Mouse (Mus musculus) kidney, adult 10 weeks (tissue): Measurements from ENCODE around the gene Olfr766-ps1. TPM values are rescaled to one million over a fixed set of nuclear protein-coding genes. Genes with fewer than 3 reads are reported as not detected.

Experiments
- polyA plus RNA-seq: library from polyadenylated mRNA; stranded (reverse); fragments of 350-450 nt; fragmentation: Illumina TruSeq; extraction: RNeasy Lipid Tissue Mini Kit (QIAGEN cat#74804); gene quantifications from one replicate; pipeline ENCODE4 v1.2.3, GENCODE M21; 2014; ENCODE audit warnings: low read depth, low replicate concordance

Gene Olfr766-ps1
- polyA plus RNA-seq = not detected

DNA sequence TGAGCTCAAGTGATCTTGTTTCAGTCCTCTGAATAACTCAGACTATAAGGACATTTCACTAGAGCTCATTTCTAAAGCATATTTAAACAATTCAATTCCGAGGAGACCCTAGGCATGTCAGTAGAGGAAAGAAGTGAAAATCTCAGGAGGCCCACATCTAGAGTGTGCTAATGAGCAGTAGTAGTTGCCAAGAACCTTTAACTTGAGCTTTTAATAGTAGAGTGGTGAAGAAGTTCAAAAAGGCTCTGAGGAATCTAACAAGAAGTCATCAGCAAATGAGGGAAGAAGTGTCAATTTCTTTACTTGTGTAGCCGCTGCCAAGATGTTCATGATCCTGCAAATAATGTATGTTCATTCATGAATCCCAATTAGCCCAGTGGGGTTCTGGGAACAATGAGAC is at the start of gene Olfr766-ps1:
Gene Olfr766-ps1 (minus strand): TSS at position 101 of the 400 bp plus-strand sequence.

DNA sequence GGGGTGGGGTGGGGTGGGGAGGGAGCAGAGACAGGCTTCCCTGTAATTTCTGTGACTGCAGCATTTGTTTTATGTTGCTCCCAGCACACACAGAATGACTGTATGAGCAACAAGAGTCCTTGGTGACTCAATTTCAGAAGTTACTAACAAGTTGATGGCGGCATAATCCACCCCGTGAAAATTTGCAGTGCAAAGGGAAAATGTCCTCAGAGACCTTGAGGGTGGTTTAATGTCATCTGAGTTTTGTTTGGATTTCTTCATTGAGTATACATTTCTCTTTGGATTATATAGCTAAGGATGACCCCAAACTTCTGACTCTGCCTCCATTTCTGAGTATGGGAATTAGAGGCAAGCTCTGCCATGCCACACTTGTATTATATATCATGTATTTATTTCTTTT is 49.0 kb upstream of the Olfr766-ps1 start, which contains the start of gene Olfr769:
Gene Olfr769 (minus strand): TSS at position 101 of the 400 bp plus-strand sequence.

DNA sequence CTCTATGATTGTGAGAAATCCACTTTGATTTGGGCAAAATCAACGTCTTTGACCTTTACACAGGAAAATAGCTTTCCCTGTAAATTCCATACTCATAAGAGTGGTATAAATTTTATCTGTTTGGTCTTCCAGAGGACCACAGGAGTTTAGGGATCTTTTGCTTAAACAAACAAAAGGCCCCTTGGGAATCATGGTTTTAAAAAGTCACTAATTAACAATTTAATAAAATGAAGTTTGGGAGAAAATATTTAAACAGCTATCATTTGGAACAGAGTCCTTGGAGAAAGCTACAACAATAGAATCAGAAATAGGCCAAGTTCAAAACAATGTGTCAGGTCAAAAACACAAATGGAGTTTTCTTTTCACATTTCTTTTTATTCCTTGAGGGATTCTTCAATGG is 30.5 kb upstream of the Olfr766-ps1 start, which contains the start of gene Olfr768:
Gene Olfr768 (minus strand): TSS at position 101 of the 400 bp plus-strand sequence.

DNA sequence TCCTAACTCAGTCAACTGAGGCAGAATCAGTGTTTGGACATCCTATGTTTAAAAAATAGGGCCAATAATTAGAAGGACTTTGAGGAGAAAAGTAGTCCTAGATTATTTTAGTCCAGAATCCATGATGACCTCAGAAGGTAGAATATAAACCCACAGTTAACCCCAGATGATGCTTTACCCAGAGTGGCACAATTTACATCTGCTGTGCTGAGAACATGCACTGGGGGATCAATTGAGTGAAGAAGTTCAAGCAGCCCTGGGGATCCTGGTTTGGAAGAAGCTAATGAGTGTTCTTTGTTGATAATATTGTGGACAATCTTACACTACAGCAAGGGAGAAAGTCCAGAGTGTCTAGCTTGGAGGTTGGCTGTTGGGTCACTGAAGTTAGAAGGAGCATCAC is 14.0 kb upstream of the Olfr766-ps1 start, which contains the start of gene Olfr767:
Gene Olfr767 (minus strand): TSS at position 101 of the 400 bp plus-strand sequence.

DNA sequence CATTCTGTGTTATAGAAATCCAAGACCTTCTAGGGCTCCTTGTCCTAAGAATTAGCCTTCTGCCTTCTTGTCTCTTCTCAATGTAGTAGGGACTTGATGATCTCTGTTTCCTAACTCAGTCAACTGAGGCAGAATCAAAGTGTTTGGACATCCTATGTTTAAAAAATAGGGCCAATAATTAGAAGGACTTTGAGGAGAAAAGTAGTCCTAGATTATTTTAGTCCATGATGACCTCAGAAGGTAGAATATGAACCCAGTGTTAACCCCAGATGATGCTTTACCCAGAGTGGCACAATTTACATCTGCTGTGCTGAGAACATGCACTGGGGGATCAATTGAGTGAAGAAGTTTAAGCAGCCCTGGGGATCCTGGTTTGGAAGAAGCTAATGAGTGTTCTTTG is 18.9 kb downstream of the Olfr766-ps1 start, which contains the start of gene Olfr765:
Gene Olfr765 (minus strand): TSS at position 101 of the 400 bp plus-strand sequence.

DNA sequence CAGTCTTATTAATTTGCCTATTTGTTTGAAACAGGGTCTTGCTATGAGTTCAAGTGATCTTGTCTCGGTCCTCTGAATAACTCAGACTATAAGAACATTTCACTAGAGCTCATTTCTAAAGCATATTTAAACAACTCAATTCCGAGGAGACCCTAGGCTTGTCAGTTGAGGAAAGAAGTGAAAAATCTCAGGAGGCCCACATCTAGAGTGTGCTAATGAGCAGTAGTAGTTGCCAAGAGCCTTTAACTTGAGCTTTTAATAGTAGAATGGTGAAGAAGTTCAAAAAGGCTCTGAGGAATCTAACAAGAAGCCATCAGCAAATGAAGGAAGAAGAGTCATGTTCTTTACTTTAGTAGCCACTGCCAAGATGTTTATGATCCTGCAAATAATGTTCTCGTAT is 29.0 kb downstream of the Olfr766-ps1 start, which contains the start of gene Olfr764-ps1:
Gene Olfr764-ps1 (minus strand): TSS at position 101 of the 400 bp plus-strand sequence.

Other genes starting within 250 kb of the Olfr766-ps1 start
- 130 TPM for gene Ormdl2, start 247.3 kb downstream of the Olfr766-ps1 start, polyA plus RNA-seq
- gene Gdf11, start 177.3 kb downstream of the Olfr766-ps1 start, polyA plus RNA-seq = 3.1 TPM
- 1,560 TPM for gene Cd63, start 168.0 kb downstream of the Olfr766-ps1 start, polyA plus RNA-seq
- 5.7 TPM for gene Rdh5, start 146.1 kb downstream of the Olfr766-ps1 start, polyA plus RNA-seq
- gene Bloc1s1, start 144.9 kb downstream of the Olfr766-ps1 start, polyA plus RNA-seq = 12.2 TPM
- gene Itga7, start 135.2 kb downstream of the Olfr766-ps1 start, polyA plus RNA-seq = 0.85 TPM
- 25.7 TPM for gene Mettl7b, start 108.0 kb downstream of the Olfr766-ps1 start, polyA plus RNA-seq
- gene Olfr9, start 79.5 kb downstream of the Olfr766-ps1 start, polyA plus RNA-seq = not detected
- not detected for gene Olfr763, start 58.2 kb downstream of the Olfr766-ps1 start, polyA plus RNA-seq
- not detected for gene Olfr764-ps1, start 29.1 kb downstream of the Olfr766-ps1 start, polyA plus RNA-seq
- gene Olfr765, start 19.0 kb downstream of the Olfr766-ps1 start, polyA plus RNA-seq = not detected
- not detected for gene Olfr767, start 13.9 kb upstream of the Olfr766-ps1 start, polyA plus RNA-seq
- not detected for gene Olfr768, start 30.4 kb upstream of the Olfr766-ps1 start, polyA plus RNA-seq
- not detected for gene Olfr769, start 48.9 kb upstream of the Olfr766-ps1 start, polyA plus RNA-seq
- gene Olfr770, start 70.0 kb upstream of the Olfr766-ps1 start, polyA plus RNA-seq = not detected
- not detected for gene Olfr771, start 95.8 kb upstream of the Olfr766-ps1 start, polyA plus RNA-seq
- not detected for gene Olfr772, start 108.9 kb upstream of the Olfr766-ps1 start, polyA plus RNA-seq
- gene Olfr773, start 118.4 kb upstream of the Olfr766-ps1 start, polyA plus RNA-seq = not detected
- not detected for gene Olfr774, start 167.2 kb upstream of the Olfr766-ps1 start, polyA plus RNA-seq
- gene Olfr775, start 179.4 kb upstream of the Olfr766-ps1 start, polyA plus RNA-seq = not detected
- not detected for gene Olfr776, start 190.2 kb upstream of the Olfr766-ps1 start, polyA plus RNA-seq
- not detected for gene Olfr777, start 202.5 kb upstream of the Olfr766-ps1 start, polyA plus RNA-seq
- not detected for gene Olfr780, start 249.1 kb upstream of the Olfr766-ps1 start, polyA plus RNA-seq